Mouse (Mus musculus) liver, embryonic 14.5 days (tissue): ENCODE data around the gene Nup107. TPM values are rescaled to one million over a fixed set of nuclear protein-coding genes. Genes with fewer than 3 reads are reported as not detected.

Source experiments
- ATAC-seq: fragments of 200-750 bp; cut with Nextera tagmentation; 2 replicates; pipeline ENCODE4 v1.8.0; 2017; ENCODE audit warnings: moderate number of reproducible peaks, mild to moderate bottlenecking, moderate library complexity; ENCODE audit not compliant: insufficient read depth
- DNase-seq, 3 experiments: peaks; one replicate each; pipeline ENCODE4 v3.0.0-alpha.2; 2012 to 2013; ENCODE audit warnings: low read depth in 3 of 3, low spot score in 3 of 3
- H3K27ac ChIP-seq: fragments of 300-500 bp; sonication (generic); 2 replicates; pipeline ENCODE4 v1.5.1; 2014; ENCODE audit warnings: moderate library complexity, mild to moderate bottlenecking, control low read depth, inconsistent platforms
- H3K27me3 ChIP-seq: fragments of 300-500 bp; sonication (generic); 2 replicates; pipeline ENCODE4 v1.6.1; 2014; ENCODE audit warnings: mild to moderate bottlenecking, low read length, moderate library complexity; ENCODE audit not compliant: control insufficient read depth, insufficient read depth
- H3K36me3 ChIP-seq: fragments of 300-500 bp; sonication (generic); replicated peaks from 2 replicates; pipeline ENCODE4 v1.6.1; 2014; ENCODE audit warnings: low read depth; ENCODE audit not compliant: control insufficient read depth, insufficient read depth
- H3K4me1 ChIP-seq, 2 experiments: fragments of 200-500 bp in 1 of 2; fragments of 300-500 bp in 1 of 2; sonication (generic) in 1 of 2; replicated peaks; 2 replicates each; pipeline ENCODE4 v1.6.1; 2012 to 2014; ENCODE audit warnings: antibody characterized with exemption in 1 of 2, inconsistent platforms in 1 of 2, low read length in 1 of 2; ENCODE audit not compliant: control insufficient read depth in 2 of 2, insufficient read depth in 2 of 2
- H3K4me2 ChIP-seq: fragments of 300-500 bp; sonication (generic); 2 replicates; pipeline ENCODE4 v1.6.1; 2014; ENCODE audit warnings: low read depth, mild to moderate bottlenecking, control low read depth, moderate library complexity
- H3K4me3 ChIP-seq, 2 experiments: fragments of 200-500 bp in 1 of 2; fragments of 300-500 bp in 1 of 2; sonication (generic) in 1 of 2; 2 replicates each; pipeline ENCODE4 v1.5.1; 2012 to 2014; ENCODE audit warnings: low read depth in 2 of 2, low read length in 2 of 2, mild to moderate bottlenecking in 2 of 2, control low read depth in 1 of 2, inconsistent platforms in 1 of 2, moderate library complexity in 1 of 2; ENCODE audit not compliant: insufficient read depth in 1 of 2
- H3K9ac ChIP-seq: fragments of 300-500 bp; sonication (generic); replicated peaks from 2 replicates; pipeline ENCODE4 v1.6.1; 2014; ENCODE audit warnings: mild to moderate bottlenecking, control low read depth, moderate library complexity
- H3K9me3 ChIP-seq: fragments of 300-500 bp; sonication (generic); 2 replicates; pipeline ENCODE4 v1.6.1; 2016; ENCODE audit warnings: low read length, mixed read lengths; ENCODE audit not compliant: control insufficient read depth
- CTCF ChIP-seq: IDR thresholded peaks from 2 replicates; pipeline ENCODE4 v1.5.1; 2016; ENCODE audit warnings: antibody characterized with exemption, low read depth, control low read depth
- EP300 ChIP-seq: IDR thresholded peaks from 2 replicates; pipeline ENCODE4 v1.6.1; 2016; ENCODE audit warnings: antibody characterized with exemption, low read depth
- WGBS: fragments of 180-500 bp; shearing (Covaris S2); extraction: QIAGEN DNeasy Blood & Tissue Kit; methylation state at CpG from one replicate; pipeline ENCODE4 v1.1.7; 2014; ENCODE audit not compliant: insufficient replicate concordance; 5-methylcytosine and 5-hydroxymethylcytosine counted together
- polyA plus RNA-seq, 2 experiments: library from polyadenylated mRNA; depleted of rRNA in 1 of 2; stranded (reverse) in 1 of 2; unstranded in 1 of 2; fragments of >200 nt; fragmentation: Nextera tagmentation in 1 of 2; extraction: Ambion mirVana in 1 of 2; gene quantifications; 2 replicates each; pipeline versions ENCODE4 v1.2.1 to v1.2.3; 2012 to 2014

Nup107 gene
- polyA plus RNA-seq, 2 experiments: 28.8 to 45.0 TPM

GRCm38 (mm10) chr10:117767286-117768140 lies 25.0 kb downstream of the Nup107 start:
- Histone ChIP-seq H3K27me3 (no peaks in the 10 kb centered on the region), H3K4me1 (no peaks in the 10 kb centered on the region), H3K4me2 (no peak overlapping the region), H3K27ac (no peak overlapping the region), H3K4me3 (no peak overlapping the region), H3K9ac (no peak overlapping the region), H3K36me3 (peaks cover 66% of the 10 kb centered on the region), H3K9me3 (no peaks in the 10 kb centered on the region)
- no peak for DNase-seq
- ATAC-seq: no peak
- WGBS: 83% methylated on average over 10 of the region's 10 CpGs
- TF ChIP-seq CTCF (no peak), EP300 (no peak)

- DNase-seq (no peak), ATAC-seq (no peak)
- TF ChIP-seq EP300: no peak
- TF ChIP-seq CTCF: no peak
- Histone ChIP-seq H3K4me3 (no peak overlapping the region), H3K9ac (no peak overlapping the region), H3K4me1 (no peaks in the 10 kb centered on the region), H3K4me2 (no peak overlapping the region), H3K9me3 (no peaks in the 10 kb centered on the region), H3K27me3 (no peaks in the 10 kb centered on the region), H3K36me3 (peaks cover 67% of the 10 kb centered on the region), H3K27ac (no peak overlapping the region)
- 82% methylated on average over 5 of the region's 5 CpGs for WGBS
Observed at GRCm38 (mm10) chr10:117766896-117767160, 25.7 kb downstream of the Nup107 start.

GRCm38 (mm10) chr10:117766111-117766895 lies 26.2 kb downstream of the Nup107 start:
- ATAC-seq (no peak), DNase-seq (no peak)
- no peak overlapping the region for H3K4me3 ChIP-seq
- no peaks in the 10 kb centered on the region for H3K9me3 ChIP-seq
- no peak overlapping the region for H3K4me2 ChIP-seq
- TF ChIP-seq CTCF: no peak
- no peak for TF ChIP-seq EP300
- H3K4me1 ChIP-seq: no peaks in the 10 kb centered on the region
- H3K9ac ChIP-seq: no peak overlapping the region
- peaks cover 68% of the 10 kb centered on the region for H3K36me3 ChIP-seq
- H3K27me3 ChIP-seq: no peaks in the 10 kb centered on the region
- H3K27ac ChIP-seq: no peak overlapping the region
- WGBS: 87% methylated on average over 16 of the region's 16 CpGs

- DNase-seq: no peak
- Histone ChIP-seq H3K9me3 (no peaks in the 10 kb centered on the region), H3K9ac (no peak overlapping the region), H3K27ac (no peak overlapping the region), H3K4me3 (no peak overlapping the region), H3K4me1 (no peaks in the 10 kb centered on the region), H3K4me2 (no peak overlapping the region), H3K27me3 (no peaks in the 10 kb centered on the region), H3K36me3 (peaks cover 71% of the 10 kb centered on the region)
- ATAC-seq: no peak
- 83% methylated on average over 11 of the region's 11 CpGs for WGBS
- TF ChIP-seq CTCF (no peak), EP300 (no peak)
Observed at GRCm38 (mm10) chr10:117765116-117765894, 27.2 kb downstream of the Nup107 start.

- Histone ChIP-seq H3K4me3 (no peak overlapping the region), H3K27me3 (no peaks in the 10 kb centered on the region), H3K36me3 (peaks cover 71% of the 10 kb centered on the region), H3K9me3 (no peaks in the 10 kb centered on the region), H3K27ac (no peak overlapping the region), H3K4me1 (no peaks in the 10 kb centered on the region), H3K9ac (no peak overlapping the region), H3K4me2 (no peak overlapping the region)
- DNase-seq (no peak), ATAC-seq (no peak)
- TF ChIP-seq CTCF: no peak
- no peak for TF ChIP-seq EP300
- WGBS: 84% methylated on average over 6 of the region's 6 CpGs
Observed at GRCm38 (mm10) chr10:117764598-117764997, 27.9 kb downstream of the Nup107 start.
